Mouse (Mus musculus): ENCODE measurements around the gene Fas. TPM values are rescaled to one million over a fixed set of nuclear protein-coding genes. Genes with fewer than 3 reads are reported as not detected.
A peak's percentile ranks its signal among the peaks of the same experiment; 100 is the strongest.

Gene Fas
- polyA plus RNA-seq, 1 experiment from 2014 or later: 15.6 TPM

DNA sequence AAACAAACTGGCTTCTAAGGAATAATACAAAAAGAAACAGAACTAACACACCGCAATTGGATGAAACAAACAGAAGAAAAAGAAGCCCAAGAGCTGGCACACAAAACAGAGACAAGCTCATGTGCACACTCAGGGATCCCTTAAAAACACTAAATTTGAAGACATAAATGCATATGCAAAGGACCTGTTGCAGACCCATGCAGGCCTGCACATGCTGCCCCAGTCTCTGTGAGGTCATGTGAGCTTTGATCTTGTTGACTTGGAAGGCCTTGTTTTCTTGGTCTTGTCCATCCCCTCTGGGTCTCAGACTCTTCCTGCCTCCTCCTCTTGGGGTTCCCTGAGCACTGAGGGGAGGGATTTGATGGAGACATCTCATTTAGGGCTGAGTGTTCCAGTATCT, 1.8 kb upstream of the Fas start:
- H3K4me1 ChIP-seq (replicated peaks; ENCODE audit: control insufficient read depth, insufficient read depth, low read length): no peaks in the 10 kb centered on the region
- H3K36me3 ChIP-seq (ENCODE audit: control insufficient read depth, insufficient read depth): no peaks in the 10 kb centered on the region
- ATAC-seq: no peak
- no peak overlapping the region for H3K4me2 ChIP-seq (replicated peaks; ENCODE audit: low read depth)
- H3K27ac ChIP-seq (ENCODE audit: low read depth, low read length): no peak overlapping the region
- no peaks in the 10 kb centered on the region for H3K9me3 ChIP-seq (ENCODE audit: control insufficient read depth)
- no peak overlapping the region for H3K4me3 ChIP-seq (ENCODE audit: low read depth, low read length)
- WGBS: 97% methylated on average over 1 of the region's 1 CpGs
- no peak for TF ChIP-seq CTCF (IDR thresholded peaks at IDR 0.05; ENCODE audit: low read depth)
- H3K9ac ChIP-seq (ENCODE audit: low read depth, low read length): no peak overlapping the region
- H3K27me3 ChIP-seq (replicated peaks; ENCODE audit: control insufficient read depth, insufficient read depth, low read length): no peaks in the 10 kb centered on the region

DNA sequence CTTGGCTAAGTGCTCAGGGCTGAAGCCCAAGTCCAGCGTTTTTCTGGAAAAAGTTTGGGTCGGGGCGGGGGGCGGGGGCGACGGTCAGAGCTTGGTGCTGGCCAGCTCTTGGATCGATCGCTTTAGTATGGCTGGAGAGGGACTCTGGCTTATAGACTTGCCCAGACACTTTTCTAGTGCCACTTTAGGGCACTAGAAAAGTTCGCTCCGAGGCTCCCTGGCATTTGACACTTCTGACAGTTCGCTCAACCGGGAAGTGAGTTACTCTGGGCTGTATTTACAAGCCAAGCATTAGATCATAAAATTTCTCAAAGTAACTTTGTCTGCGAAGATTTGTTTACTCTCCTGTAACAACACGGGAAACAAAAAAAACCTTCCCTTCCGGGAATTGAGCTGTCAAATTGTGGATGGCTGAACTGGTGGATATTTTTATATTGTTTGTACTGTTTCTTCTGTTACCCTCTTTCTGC, 441 bp downstream of the Fas start:
- peak; percentile 46 for ATAC-seq
- 1% methylated on average over 15 of the region's 15 CpGs for WGBS
- Histone ChIP-seq H3K36me3 (ENCODE audit: control insufficient read depth, insufficient read depth) (no peaks in the 10 kb centered on the region), H3K4me1 (replicated peaks; ENCODE audit: control insufficient read depth, insufficient read depth, low read length) (no peaks in the 10 kb centered on the region), H3K4me2 (replicated peaks; ENCODE audit: low read depth) (peak overlapping the region; percentile 93), H3K9me3 (ENCODE audit: control insufficient read depth) (no peaks in the 10 kb centered on the region), H3K27me3 (replicated peaks; ENCODE audit: control insufficient read depth, insufficient read depth, low read length) (no peaks in the 10 kb centered on the region), H3K4me3 (ENCODE audit: low read depth, low read length) (peak overlapping the region; percentile 61), H3K9ac (ENCODE audit: low read depth, low read length) (peak overlapping the region; percentile 66), H3K27ac (ENCODE audit: low read depth, low read length) (peak overlapping the region; percentile 83)
- TF ChIP-seq CTCF (IDR thresholded peaks at IDR 0.05; ENCODE audit: low read depth): no peak

DNA sequence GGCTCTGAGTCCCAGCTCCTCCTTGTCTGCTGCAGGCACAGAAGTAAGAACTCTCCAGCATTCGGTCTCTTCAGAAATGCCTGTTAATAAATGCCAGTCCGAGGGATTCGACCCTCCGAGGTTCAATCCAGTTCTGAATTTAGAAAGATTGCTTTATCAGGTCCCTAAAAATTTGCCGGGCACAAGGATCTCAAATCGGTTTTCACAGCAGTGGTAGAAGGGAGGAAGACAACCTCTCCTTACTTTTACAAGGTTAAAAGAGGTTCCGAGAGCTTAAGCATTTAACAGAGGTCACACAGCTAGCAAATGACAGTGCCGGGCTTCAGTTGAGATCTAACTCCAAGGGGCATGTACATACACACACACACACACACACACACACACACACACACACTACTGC, 913 bp downstream of the Fas start:
- Histone ChIP-seq H3K36me3 (ENCODE audit: control insufficient read depth, insufficient read depth) (no peaks in the 10 kb centered on the region), H3K4me2 (replicated peaks; ENCODE audit: low read depth) (peak overlapping the region; percentile 93), H3K9ac (ENCODE audit: low read depth, low read length) (0 out of 2 replicates have a peak overlapping the region, but pooled peaks have one; percentile 66), H3K27ac (ENCODE audit: low read depth, low read length) (peak overlapping the region; percentile 52; the same call in 1 of the 2 replicates), H3K4me3 (ENCODE audit: low read depth, low read length) (peak overlapping the region; percentile 61), H3K9me3 (ENCODE audit: control insufficient read depth) (no peaks in the 10 kb centered on the region), H3K27me3 (replicated peaks; ENCODE audit: control insufficient read depth, insufficient read depth, low read length) (no peaks in the 10 kb centered on the region), H3K4me1 (replicated peaks; ENCODE audit: control insufficient read depth, insufficient read depth, low read length) (no peaks in the 10 kb centered on the region)
- no peak for TF ChIP-seq CTCF (IDR thresholded peaks at IDR 0.05; ENCODE audit: low read depth)
- WGBS: 41% methylated on average over 8 of the region's 8 CpGs
- no peak for ATAC-seq

DNA sequence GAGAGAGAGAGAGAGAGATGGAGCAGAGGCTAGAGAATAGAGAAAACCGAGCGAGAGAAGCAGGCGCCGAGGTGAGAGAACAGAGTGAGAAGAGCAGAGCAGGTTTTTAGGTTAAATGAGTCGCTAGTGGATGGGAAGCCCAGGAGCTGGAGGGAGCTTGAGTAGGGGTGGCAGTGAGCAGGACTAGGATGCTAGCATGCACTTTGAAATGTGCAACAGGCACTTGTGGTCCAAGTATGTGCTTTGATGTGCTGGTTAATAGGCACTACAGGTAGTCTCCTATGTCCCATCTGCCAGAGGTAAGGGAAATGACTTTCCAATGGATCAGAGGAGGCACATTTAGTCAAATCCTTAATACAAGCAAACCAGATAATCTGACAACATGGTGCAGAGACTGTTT, 1.5 kb downstream of the Fas start:
- WGBS: 77% methylated on average over 5 of the region's 5 CpGs
- no peak overlapping the region for H3K27ac ChIP-seq (ENCODE audit: low read depth, low read length)
- no peaks in the 10 kb centered on the region for H3K9me3 ChIP-seq (ENCODE audit: control insufficient read depth)
- H3K4me1 ChIP-seq (replicated peaks; ENCODE audit: control insufficient read depth, insufficient read depth, low read length): no peaks in the 10 kb centered on the region
- no peak for ATAC-seq
- 0 out of 2 replicates have a peak overlapping the region, but pooled peaks have one; percentile 13 for H3K4me2 ChIP-seq (replicated peaks; ENCODE audit: low read depth)
- no peaks in the 10 kb centered on the region for H3K27me3 ChIP-seq (replicated peaks; ENCODE audit: control insufficient read depth, insufficient read depth, low read length)
- no peak overlapping the region for H3K4me3 ChIP-seq (ENCODE audit: low read depth, low read length)
- no peak for TF ChIP-seq CTCF (IDR thresholded peaks at IDR 0.05; ENCODE audit: low read depth)
- H3K36me3 ChIP-seq (ENCODE audit: control insufficient read depth, insufficient read depth): no peaks in the 10 kb centered on the region
- no peak overlapping the region for H3K9ac ChIP-seq (ENCODE audit: low read depth, low read length)

DNA sequence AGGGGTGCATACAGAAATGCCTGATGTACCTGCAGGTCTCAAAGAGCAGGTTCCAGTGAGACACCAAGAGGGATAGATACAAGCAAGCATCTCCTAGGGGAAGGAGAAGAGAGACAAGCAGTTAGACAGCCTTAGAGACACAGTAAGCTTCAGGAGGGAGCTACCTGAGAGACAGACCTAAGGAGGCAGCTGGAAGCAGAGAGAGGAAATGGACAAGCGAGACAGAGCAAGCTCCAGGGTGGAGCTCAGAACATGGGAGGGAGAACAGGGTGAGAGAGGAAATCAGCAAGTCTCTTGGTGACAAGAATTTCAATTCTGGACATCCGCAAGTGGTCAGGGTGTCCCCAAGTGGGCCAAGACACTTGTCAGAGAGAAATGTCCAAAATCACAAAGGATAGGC, 2.2 kb downstream of the Fas start:
- no peak for ATAC-seq
- no peaks in the 10 kb centered on the region for H3K36me3 ChIP-seq (ENCODE audit: control insufficient read depth, insufficient read depth)
- no peaks in the 10 kb centered on the region for H3K27me3 ChIP-seq (replicated peaks; ENCODE audit: control insufficient read depth, insufficient read depth, low read length)
- H3K4me2 ChIP-seq (replicated peaks; ENCODE audit: low read depth): no peak overlapping the region
- no peak overlapping the region for H3K4me3 ChIP-seq (ENCODE audit: low read depth, low read length)
- no peaks in the 10 kb centered on the region for H3K9me3 ChIP-seq (ENCODE audit: control insufficient read depth)
- no peak overlapping the region for H3K9ac ChIP-seq (ENCODE audit: low read depth, low read length)
- 77% methylated on average over 2 of the region's 2 CpGs for WGBS
- TF ChIP-seq CTCF (IDR thresholded peaks at IDR 0.05; ENCODE audit: low read depth): no peak
- no peak overlapping the region for H3K27ac ChIP-seq (ENCODE audit: low read depth, low read length)
- H3K4me1 ChIP-seq (replicated peaks; ENCODE audit: control insufficient read depth, insufficient read depth, low read length): no peaks in the 10 kb centered on the region

DNA sequence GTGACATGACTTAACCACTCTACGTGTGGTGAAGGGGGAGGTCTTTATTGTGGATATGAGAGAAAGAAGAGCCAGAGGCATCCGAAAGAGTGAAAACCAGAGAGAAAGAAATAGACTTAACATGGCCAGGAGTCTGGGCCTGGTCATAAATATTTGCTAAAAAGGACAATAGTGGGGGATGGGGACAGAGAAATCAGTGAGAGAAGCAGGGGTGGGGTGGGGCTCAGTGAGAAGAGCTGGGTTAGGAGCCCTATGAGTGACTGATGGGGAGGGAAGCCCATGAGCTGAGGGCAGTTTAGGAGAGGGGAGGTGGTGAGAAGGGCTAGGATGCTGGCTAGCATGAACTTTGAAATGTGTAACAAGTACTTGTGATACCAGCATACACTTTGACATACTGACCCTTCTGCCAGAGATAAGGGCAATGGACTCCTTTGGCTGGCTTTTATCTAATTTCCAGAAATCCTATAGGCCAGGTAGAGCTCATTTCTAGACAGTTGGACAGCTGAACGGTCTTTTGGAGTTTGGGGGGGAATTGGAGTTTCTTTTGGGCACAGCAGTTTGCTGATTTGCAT, 3.0 kb downstream of the Fas start:
- 85% methylated on average over 3 of the region's 3 CpGs for WGBS
- Histone ChIP-seq H3K4me1 (replicated peaks; ENCODE audit: control insufficient read depth, insufficient read depth, low read length) (no peaks in the 10 kb centered on the region), H3K4me2 (replicated peaks; ENCODE audit: low read depth) (no peak overlapping the region), H3K27me3 (replicated peaks; ENCODE audit: control insufficient read depth, insufficient read depth, low read length) (no peaks in the 10 kb centered on the region), H3K9me3 (ENCODE audit: control insufficient read depth) (no peaks in the 10 kb centered on the region), H3K36me3 (ENCODE audit: control insufficient read depth, insufficient read depth) (no peaks in the 10 kb centered on the region), H3K9ac (ENCODE audit: low read depth, low read length) (no peak overlapping the region), H3K27ac (ENCODE audit: low read depth, low read length) (no peak overlapping the region), H3K4me3 (ENCODE audit: low read depth, low read length) (no peak overlapping the region)
- ATAC-seq: no peak
- no peak for TF ChIP-seq CTCF (IDR thresholded peaks at IDR 0.05; ENCODE audit: low read depth)

Measured in intestine, postnatal 0 days (tissue).